Mouse (Mus musculus) thymus, adult 2 months (tissue): ENCODE data around the gene Ckm. TPM values are rescaled to one million over a fixed set of nuclear protein-coding genes. Genes with fewer than 3 reads are reported as not detected.

ENCODE experiments used
- DNase-seq: peaks from one replicate; pipeline ENCODE4 v3.0.0; 2021
- H3K27ac ChIP-seq: fragments of 200-500 bp; 2 replicates; pipeline ENCODE4 v1.5.1; 2012; ENCODE audit warnings: low read length, control low read depth; ENCODE audit not compliant: control insufficient read depth, insufficient read depth
- H3K27me3 ChIP-seq: fragments of 200-500 bp; 2 replicates; pipeline ENCODE4 v1.6.1; 2012; ENCODE audit warnings: mild to moderate bottlenecking, low read length, moderate library complexity, mixed read lengths; ENCODE audit not compliant: control insufficient read depth, insufficient read depth
- H3K36me3 ChIP-seq: fragments of 200-500 bp; 2 replicates; pipeline ENCODE4 v1.6.1; 2012; ENCODE audit warnings: mild to moderate bottlenecking, low read length, moderate library complexity; ENCODE audit not compliant: control insufficient read depth, insufficient read depth
- H3K4me1 ChIP-seq: fragments of 200-500 bp; replicated peaks from 2 replicates; pipeline ENCODE4 v1.6.1; 2012; ENCODE audit warnings: low read length; ENCODE audit not compliant: control insufficient read depth, insufficient read depth
- H3K4me3 ChIP-seq: fragments of 200-500 bp; 2 replicates; pipeline ENCODE4 v1.5.1; 2012; ENCODE audit warnings: mild to moderate bottlenecking, low read length, control low read depth, moderate library complexity; ENCODE audit not compliant: control insufficient read depth, insufficient read depth
- CTCF ChIP-seq: fragments of 200-500 bp; IDR thresholded peaks from 2 replicates; pipeline ENCODE4 v1.5.1; 2012; ENCODE audit warnings: mild to moderate bottlenecking, control low read depth, low read length, moderate library complexity, borderline replicate concordance; ENCODE audit not compliant: control insufficient read depth, poor library complexity, insufficient read depth; ENCODE audit errors: extremely low read depth
- POLR2A ChIP-seq: fragments of 200-500 bp; IDR thresholded peaks from 2 replicates; pipeline ENCODE4 v1.6.1; 2012; ENCODE audit warnings: mild to moderate bottlenecking, low read length, control low read depth, moderate library complexity; ENCODE audit not compliant: control insufficient read depth, poor library complexity, insufficient read depth; ENCODE audit errors: extremely low read depth
- WGBS: fragments of 180-500 bp; shearing (Covaris S2); methylation state at CpG from one replicate; pipeline ENCODE4 v1.1.7; 2018; 5-methylcytosine and 5-hydroxymethylcytosine counted together
- polyA plus RNA-seq: library from polyadenylated mRNA; depleted of rRNA; stranded (reverse); fragments of >200 nt; gene quantifications from 2 replicates; pipeline ENCODE4 v1.2.3, GENCODE M21; 2012; rRNA removed

Ckm gene
- polyA plus RNA-seq = 19.3 and 332 TPM in 2 replicates

DNA sequence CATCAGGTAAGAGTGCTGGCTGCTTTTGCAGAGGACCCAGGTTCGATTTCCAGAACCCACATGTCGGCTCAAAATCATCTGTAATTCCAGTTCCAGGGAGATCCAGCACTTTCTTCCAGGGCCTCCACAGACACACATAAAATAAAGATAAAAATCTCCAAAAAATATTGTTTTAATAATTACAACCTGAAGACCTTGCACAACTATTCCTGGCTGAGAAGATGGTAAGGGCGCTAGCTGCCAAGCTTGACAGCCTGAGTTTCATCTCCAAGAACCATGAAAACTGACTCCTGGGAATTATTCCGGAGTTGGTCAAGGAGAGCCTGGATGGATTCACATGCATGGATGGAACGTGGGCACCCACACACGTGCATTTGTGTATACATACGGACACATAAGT, at the start of gene Ckm:
Gene Ckm (plus strand): TSS at position 301 of the 400 bp plus-strand sequence.
- no peak within 1 kb of the TSS for H3K27ac ChIP-seq
- DNase-seq = no peak
- H3K27me3 ChIP-seq = no peaks in the 10 kb centered on the region
- peak within 1 kb of the TSS; percentile 68 for H3K4me3 ChIP-seq
- peaks cover 21% of the 10 kb centered on the region for H3K4me1 ChIP-seq
- H3K36me3 ChIP-seq = no peaks in the 10 kb centered on the region
- TF ChIP-seq POLR2A (no peak), CTCF (no peak)
- 54% methylated on average over 7 of the region's 7 CpGs for WGBS

DNA sequence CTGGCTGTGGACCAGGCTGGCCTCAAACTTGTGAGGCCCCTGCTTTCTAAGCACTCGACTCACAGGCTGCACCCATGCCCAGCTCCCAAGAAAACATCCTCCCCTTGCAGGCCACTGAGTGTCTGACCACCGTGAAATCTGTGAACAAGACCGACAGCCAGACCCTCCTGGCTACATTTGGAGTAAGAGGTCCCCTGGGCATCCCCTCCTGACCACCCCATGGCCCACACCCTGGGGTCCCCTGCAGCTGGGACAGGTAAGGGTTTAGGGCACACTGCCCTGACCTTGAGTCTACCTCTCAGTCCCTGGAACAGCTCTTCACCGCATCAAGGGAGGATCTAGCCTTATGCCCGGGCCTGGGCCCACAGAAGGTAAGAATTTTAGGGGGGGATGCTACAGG, 49.6 kb upstream of the Ckm start:
- WGBS = 94% methylated on average over 5 of the region's 5 CpGs

DNA sequence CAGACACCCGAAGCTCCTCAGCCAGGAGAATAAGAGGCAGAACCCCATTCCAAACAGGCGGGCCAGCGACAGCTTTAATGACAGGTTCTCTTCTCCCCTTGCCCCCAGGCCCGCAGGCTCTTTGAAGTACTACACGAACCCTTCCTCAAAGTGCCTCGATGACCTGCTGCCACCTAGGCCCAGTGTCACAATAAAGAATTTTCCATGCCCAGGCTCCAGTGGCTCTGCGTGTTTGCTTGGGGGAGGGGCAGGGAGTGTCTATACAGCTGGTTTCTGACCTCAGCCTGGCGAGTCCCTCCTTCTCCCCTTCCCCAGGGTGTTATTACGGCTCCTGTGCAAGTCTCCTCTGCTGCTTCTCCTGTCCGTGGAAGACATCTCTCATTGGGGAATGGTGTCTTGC, 48.3 kb upstream of the Ckm start:
- no peak for TF ChIP-seq CTCF
- TF ChIP-seq POLR2A = no peak
- no peaks in the 10 kb centered on the region; the same call in 1 of the 2 replicates for H3K27me3 ChIP-seq
- DNase-seq = no peak
- H3K36me3 ChIP-seq = no peaks in the 10 kb centered on the region
- 91% methylated on average over 10 of the region's 10 CpGs for WGBS
- H3K4me1 ChIP-seq = peaks cover 19% of the 10 kb centered on the region
- no peak overlapping the region for H3K27ac ChIP-seq
- no peak overlapping the region for H3K4me3 ChIP-seq

More for the DNA sequence above, 49.6 kb upstream of the Ckm start:
- Histone ChIP-seq H3K27ac (no peak overlapping the region), H3K36me3 (no peaks in the 10 kb centered on the region), H3K4me1 (peaks cover 7% of the 10 kb centered on the region), H3K27me3 (no peaks in the 10 kb centered on the region), H3K4me3 (no peak overlapping the region)
- TF ChIP-seq POLR2A (no peak), CTCF (no peak)
- DNase-seq = no peak

DNA sequence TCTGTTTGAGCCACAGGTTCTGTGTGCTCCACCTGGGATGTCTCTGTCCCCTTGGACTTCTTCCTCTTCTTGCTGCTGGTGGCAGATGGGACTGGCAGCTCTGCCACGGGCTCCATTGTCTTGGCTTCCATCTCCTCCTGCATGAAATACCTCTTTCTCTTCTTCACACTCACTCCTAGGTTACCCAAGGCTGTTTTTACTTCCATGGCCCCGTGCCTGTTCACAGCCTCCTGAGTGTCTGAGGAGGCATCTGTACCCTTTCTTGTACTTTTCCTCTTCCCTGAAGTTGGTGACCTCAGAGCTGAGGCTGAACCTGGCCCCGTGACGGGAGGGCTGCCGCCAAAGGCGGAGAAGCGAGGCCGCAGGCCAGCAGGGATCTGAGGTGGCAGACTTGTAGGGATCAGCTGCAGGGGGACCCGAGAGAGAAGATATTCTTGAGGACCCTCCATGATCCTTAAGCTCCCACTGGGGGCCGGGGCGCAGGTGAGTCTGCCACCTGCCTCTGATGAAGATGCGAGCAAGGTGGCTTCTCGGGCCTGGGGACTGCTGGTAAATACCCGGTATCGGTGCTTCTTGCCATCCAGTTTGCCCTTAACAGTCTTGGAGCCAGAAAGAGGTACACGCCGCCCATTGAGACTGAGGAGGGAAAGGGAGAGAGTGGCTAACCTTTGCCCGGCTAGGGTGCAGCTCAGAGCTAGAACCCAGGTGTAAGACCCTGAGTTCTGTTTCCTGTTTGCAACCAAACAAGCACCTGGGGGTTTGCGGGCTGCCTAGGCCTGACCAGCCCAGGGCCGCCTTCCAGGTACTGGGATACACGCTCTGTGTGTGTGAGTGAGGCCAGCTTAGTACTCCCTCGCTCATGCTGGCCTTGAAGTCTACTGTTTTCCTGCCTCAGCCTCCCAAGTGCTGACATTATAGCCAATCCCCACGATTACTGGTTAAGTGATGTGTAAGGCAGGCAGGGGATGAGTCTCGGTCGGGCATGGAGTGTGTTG, 46.9 kb upstream of the Ckm start:
- no peak overlapping the region for H3K4me3 ChIP-seq

DNA sequence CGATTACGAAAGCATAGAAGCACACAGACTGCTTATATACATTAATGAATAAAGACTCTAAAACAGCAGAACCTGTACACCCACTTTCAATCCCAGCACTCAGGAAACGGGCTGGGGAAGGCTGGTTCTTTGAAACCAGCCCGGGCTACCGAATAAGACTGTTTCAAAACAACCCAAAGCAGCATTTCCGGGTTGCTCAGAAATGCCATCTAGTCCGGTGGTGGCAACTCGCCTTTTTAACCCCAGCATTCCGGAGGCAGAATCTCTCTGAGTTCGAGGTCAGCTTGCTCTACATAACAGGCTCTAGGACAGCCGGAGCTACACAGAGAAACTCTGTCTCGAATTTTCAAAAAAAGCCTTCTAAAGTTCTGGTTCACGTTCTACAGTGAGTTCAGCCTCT, 45.9 kb upstream of the Ckm start:
- H3K4me1 ChIP-seq = peaks cover 22% of the 10 kb centered on the region
- no peak for DNase-seq
- TF ChIP-seq CTCF (no peak), POLR2A (no peak)
- H3K4me3 ChIP-seq = no peak overlapping the region; the same call in 1 of the 2 replicates
- H3K36me3 ChIP-seq = no peaks in the 10 kb centered on the region
- H3K27ac ChIP-seq = no peak overlapping the region
- 8% methylated on average over 13 of the region's 13 CpGs for WGBS
- H3K27me3 ChIP-seq = no peaks in the 10 kb centered on the region; the same call in 1 of the 2 replicates

More for the DNA sequence above, 46.9 kb upstream of the Ckm start:
- WGBS = 93% methylated on average over 25 of the region's 25 CpGs
- Histone ChIP-seq H3K36me3 (no peaks in the 10 kb centered on the region), H3K4me1 (peaks cover 22% of the 10 kb centered on the region), H3K27me3 (no peaks in the 10 kb centered on the region; the same call in 1 of the 2 replicates), H3K27ac (no peak overlapping the region)
- TF ChIP-seq POLR2A (no peak), CTCF (no peak)
- DNase-seq = no peak

DNA sequence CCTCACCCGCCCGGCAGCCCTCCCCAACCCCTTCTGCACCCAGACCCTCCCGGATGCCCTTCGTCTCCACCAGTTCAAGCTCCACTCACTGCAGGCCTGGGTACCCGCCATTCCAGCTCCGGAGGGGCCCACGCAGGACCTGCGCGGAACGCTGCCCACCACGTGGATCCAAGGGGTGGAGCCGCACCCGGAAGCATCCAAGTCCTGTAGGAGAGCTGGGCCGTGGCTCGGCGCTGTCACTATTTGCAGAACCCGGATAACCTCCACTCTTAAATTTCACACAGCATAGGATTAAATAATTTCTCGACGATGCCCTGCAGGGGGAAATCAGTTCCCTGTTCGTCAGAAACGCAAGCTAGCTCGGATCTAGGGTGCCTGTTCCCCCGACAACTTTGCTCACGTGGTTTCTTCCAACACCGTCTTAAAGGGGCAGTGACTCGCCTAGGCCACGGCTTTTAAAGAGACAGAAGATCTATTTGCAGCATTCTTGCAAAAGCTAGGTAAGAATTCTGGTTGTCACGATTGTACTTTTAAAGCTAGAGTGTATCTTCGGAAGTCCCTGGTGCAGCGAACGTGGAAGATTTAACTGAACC, 45.2 kb upstream of the Ckm start, which contains the start of the genes Cd3eap and Ppp1r13l:
Gene Cd3eap (minus strand): TSS at position 185 of the 593 bp plus-strand sequence.
Gene Ppp1r13l (plus strand): TSS at position 451 of the 593 bp plus-strand sequence.
- DNase-seq = peak; percentile 79
- peak within 1 kb of the TSS; percentile 40 for H3K4me3 ChIP-seq
- peaks cover 22% of the 10 kb centered on the region for H3K4me1 ChIP-seq
- WGBS = under 1% methylated on average over 31 of the region's 31 CpGs
- H3K27me3 ChIP-seq = no peaks in the 10 kb centered on the region; the same call in 1 of the 2 replicates
- TF ChIP-seq POLR2A (0 out of 2 replicates have a peak, but pooled peaks have one; percentile 32), CTCF (no peak)
- H3K36me3 ChIP-seq = no peaks in the 10 kb centered on the region
- no peak within 1 kb of the TSS for H3K27ac ChIP-seq
